Mouse (Mus musculus) E14TG2a.4 (cell line): ENCODE measurements around the gene Cnot10.

ENCODE experiments used
- H3K27me3 ChIP-seq: 2 replicates; pipeline ENCODE4 v1.6.1; 2014; ENCODE audit warnings: low read length, control low read depth; ENCODE audit not compliant: insufficient read depth
- H3K36me3 ChIP-seq: 2 replicates; pipeline ENCODE4 v1.6.1; 2014; ENCODE audit warnings: low read length, control low read depth; ENCODE audit not compliant: insufficient read depth
- H3K4me1 ChIP-seq: replicated peaks from 2 replicates; pipeline ENCODE4 v1.6.1; 2014; ENCODE audit warnings: low read depth, low read length, control low read depth
- H3K4me3 ChIP-seq: replicated peaks from 2 replicates; pipeline ENCODE4 v1.5.1; 2014; ENCODE audit warnings: mild to moderate bottlenecking, low read length
- H3K9me3 ChIP-seq: 2 replicates; pipeline ENCODE4 v1.6.1; 2014; ENCODE audit warnings: low read length, control low read depth
- CTCF ChIP-seq: conservative IDR thresholded peaks from 2 replicates; pipeline ENCODE4 v1.5.1; 2014; ENCODE audit warnings: low read length
- NANOG ChIP-seq: IDR thresholded peaks from 2 replicates; pipeline ENCODE4 v1.6.1; 2014; ENCODE audit warnings: borderline replicate concordance, low read length, mixed read lengths
- POU5F1 ChIP-seq: IDR thresholded peaks from 2 replicates; pipeline ENCODE4 v1.6.1; 2014; ENCODE audit warnings: low read length, borderline replicate concordance

Gene Cnot10

DNA sequence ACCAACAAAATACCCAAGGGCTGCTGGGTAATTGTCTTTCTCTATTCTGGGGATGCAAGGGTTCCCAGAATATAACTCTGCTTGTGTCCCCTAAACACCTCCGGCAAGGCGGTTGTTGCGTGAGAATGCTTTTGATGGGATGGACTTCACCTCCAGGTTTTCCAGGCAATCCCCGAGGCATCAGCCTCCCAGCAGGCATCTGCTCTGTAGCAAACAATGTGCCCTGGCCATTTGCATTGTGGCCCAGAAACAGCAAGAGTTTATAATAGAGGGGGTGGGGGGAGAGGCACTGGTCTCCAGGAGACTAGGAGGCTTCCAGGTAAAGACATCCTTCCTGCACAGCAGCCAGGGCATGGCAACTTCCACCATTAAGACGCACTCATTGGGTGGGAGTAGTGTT lies 90.9 kb downstream of the Cnot10 start:
- no peaks in the 10 kb centered on the region for H3K9me3 ChIP-seq
- peaks cover 100% of the 10 kb centered on the region for H3K4me1 ChIP-seq
- peaks cover 87% of the 10 kb centered on the region for H3K36me3 ChIP-seq
- H3K27me3 ChIP-seq = no peaks in the 10 kb centered on the region
- H3K4me3 ChIP-seq = peak overlapping the region; percentile 92
- TF ChIP-seq CTCF (no peak), POU5F1 (no peak; the same call in 1 of the 2 replicates), NANOG (peak; percentile 82)

DNA sequence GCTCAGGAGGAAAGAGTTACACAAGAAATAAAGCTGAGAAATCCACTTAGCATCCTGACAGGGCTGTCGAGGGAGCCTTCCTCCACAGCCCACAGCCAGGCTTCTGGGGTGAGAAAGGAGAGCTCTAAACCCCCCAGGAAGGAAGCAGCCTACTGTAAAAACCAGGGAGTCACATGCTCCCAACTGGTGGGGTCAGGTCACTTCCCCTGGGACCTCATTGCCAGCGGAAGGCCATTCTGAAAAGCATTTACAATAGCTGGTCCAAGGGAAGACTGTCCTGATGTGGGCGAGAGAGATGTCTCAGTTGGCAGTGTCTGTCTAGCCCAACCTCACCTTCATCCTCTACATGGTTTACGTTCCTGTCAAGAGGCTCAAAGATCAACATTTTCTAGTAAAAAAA lies 91.5 kb downstream of the Cnot10 start:
- TF ChIP-seq NANOG = no peak
- TF ChIP-seq POU5F1 = no peak
- no peak for TF ChIP-seq CTCF
- no peaks in the 10 kb centered on the region for H3K9me3 ChIP-seq
- peaks cover 87% of the 10 kb centered on the region for H3K36me3 ChIP-seq
- H3K27me3 ChIP-seq = no peaks in the 10 kb centered on the region
- peak overlapping the region; percentile 92 for H3K4me3 ChIP-seq
- H3K4me1 ChIP-seq = peaks cover 100% of the 10 kb centered on the region

DNA sequence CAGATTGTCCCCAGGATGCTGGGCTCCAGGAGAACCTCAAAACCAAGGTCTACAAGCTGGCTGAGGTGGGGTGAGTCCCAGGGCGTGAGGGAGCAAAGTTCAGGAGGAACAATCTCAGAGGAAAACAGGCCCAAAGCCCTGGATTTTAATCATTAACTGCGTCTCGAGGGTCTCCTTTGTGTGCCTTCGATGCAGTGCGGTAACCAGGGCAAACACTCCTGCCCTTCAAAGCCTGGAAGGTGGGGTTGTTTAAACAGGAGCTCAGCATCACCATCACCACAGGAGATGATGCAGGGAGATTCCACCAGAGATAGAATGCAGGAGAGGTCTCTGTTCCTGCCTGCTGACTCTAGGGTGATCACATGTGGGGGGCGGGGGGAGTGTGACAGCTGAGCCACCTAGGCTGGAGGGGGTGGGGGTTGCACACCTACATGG lies 92.3 kb downstream of the Cnot10 start:
- H3K27me3 ChIP-seq = no peaks in the 10 kb centered on the region
- no peak for TF ChIP-seq NANOG
- H3K4me1 ChIP-seq = peaks cover 100% of the 10 kb centered on the region

DNA sequence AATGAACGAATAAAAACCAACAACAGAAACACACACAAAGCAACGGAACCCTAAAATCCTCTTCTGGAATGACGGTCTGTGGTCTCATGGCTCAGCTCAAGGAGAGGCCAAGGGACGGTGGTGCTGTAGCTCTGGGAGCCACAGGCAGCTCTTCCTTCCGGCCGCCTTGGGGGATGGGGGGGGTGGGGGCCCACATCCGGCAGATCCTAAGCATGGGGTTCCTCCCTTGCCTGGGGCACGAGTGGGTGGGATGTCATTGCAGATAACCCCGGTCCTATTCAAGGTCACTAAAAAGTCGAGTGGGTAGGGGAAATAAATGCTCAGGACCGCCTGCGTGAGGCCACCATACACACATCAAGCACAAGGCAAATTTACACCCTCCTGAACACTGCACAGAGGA lies 93.2 kb downstream of the Cnot10 start:
- TF ChIP-seq NANOG (no peak), POU5F1 (no peak), CTCF (no peak)
- peaks cover 85% of the 10 kb centered on the region for H3K36me3 ChIP-seq
- H3K27me3 ChIP-seq = no peaks in the 10 kb centered on the region
- no peaks in the 10 kb centered on the region for H3K9me3 ChIP-seq
- H3K4me3 ChIP-seq = peak overlapping the region; percentile 92
- H3K4me1 ChIP-seq = peaks cover 100% of the 10 kb centered on the region

More for the DNA sequence above, 92.3 kb downstream of the Cnot10 start:
- peak overlapping the region; percentile 92 for H3K4me3 ChIP-seq
- no peaks in the 10 kb centered on the region for H3K9me3 ChIP-seq
- H3K36me3 ChIP-seq = peaks cover 87% of the 10 kb centered on the region

DNA sequence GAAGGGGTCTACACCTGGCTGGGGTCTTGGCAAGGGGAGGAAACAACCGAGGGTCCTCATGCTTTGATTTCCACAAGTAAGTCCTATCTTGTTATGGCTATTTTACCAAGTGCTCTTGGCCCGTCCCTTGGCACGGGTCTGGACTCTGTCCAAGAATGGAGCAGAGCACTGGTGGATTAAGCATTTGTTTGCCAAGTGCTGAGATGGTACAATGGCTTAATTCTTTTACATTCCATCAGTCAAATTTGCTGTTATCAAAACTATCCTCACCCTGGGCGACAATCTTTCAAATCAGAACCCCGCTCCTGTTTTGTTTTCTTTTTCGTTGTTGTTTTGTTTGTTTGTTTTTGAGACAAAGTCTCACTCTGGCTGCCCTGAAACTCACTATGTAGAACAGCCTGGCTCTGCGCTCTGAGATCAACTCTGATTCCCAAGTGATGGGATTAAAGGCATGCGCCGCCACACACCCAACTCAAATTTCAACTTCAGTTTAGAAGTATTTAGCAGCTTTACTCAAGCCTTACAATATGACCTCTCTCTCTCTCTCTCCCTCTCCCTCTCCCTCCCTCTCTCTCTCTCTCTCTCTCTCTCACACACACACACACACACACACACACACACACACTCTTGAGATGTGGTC lies 95.1 kb downstream of the Cnot10 start:
- H3K4me3 ChIP-seq = peak overlapping the region; percentile 92
- peaks cover 85% of the 10 kb centered on the region for H3K36me3 ChIP-seq
- peaks cover 100% of the 10 kb centered on the region for H3K4me1 ChIP-seq
- no peak for TF ChIP-seq NANOG
- TF ChIP-seq CTCF = no peak
- TF ChIP-seq POU5F1 = no peak
- no peaks in the 10 kb centered on the region for H3K9me3 ChIP-seq
- no peaks in the 10 kb centered on the region for H3K27me3 ChIP-seq

DNA sequence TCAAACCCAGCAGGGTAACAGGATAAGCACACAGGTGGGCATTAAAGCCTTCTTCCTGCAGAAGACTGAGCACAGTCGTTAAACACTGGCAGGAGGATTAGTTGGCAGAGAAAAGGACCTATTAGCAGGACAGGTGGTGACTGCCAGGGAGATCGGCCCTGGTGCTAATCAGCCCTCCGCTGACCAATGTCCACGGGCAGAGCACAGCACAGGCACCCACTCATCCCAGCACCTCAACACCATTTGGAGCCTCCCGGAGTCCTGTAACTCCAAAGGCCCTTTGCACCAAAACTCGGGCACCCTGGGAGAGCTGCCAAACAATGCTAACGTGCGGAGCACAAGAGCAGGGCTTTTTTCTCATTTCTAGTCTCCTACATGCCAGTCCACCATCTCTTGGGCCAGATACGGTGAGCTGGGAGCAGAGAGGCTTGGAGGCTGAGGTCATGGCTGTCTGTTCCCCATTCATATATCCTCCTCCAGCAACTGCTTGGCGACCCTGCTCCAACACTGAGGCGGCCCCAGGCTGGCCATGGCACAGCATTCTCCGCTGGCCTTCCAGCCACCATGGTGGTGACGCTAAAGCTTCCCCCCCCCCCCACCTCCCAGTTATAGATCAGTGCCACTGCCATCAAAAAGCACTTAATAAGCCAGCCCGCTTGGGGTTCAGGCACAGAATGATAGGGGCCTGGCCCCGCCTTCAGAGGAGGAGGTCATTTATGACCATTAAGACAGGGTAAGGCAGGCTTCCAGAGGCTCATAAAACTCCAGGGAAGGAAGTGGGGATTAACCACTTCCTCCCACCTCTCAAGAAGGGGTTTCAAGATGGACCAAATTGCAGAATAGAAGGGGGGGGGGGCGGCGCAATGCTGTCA lies 95.9 kb downstream of the Cnot10 start:
- peaks cover 100% of the 10 kb centered on the region for H3K4me1 ChIP-seq
- no peaks in the 10 kb centered on the region for H3K9me3 ChIP-seq
- H3K36me3 ChIP-seq = peaks cover 89% of the 10 kb centered on the region
- no peaks in the 10 kb centered on the region for H3K27me3 ChIP-seq
- no peak for TF ChIP-seq POU5F1
- no peak for TF ChIP-seq CTCF
- TF ChIP-seq NANOG = no peak
- peak overlapping the region; percentile 61 for H3K4me3 ChIP-seq

DNA sequence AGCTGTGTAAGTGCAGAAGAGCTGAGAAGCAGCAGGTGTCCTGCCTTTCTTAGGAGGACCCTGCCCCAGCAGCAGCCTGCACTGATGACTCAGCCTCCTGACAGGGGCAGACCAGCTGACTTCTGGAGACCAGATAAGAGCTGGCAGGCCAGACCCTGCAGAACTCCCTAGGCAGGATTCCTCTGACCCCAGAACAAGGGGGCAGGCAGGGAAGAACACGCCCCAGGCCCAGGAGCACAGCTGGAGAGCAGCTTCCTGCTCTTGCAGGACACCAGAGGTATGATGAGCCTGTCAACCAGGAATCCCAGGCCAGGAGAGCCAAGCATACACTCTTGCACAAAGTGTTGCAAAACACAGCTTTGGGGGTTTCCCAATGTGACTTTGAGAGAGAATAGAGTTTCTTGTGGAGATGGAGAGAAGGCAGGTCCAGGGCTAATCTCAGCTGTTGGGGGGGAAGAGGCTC lies 98.7 kb downstream of the Cnot10 start:
- Histone ChIP-seq H3K4me1 (peaks cover 100% of the 10 kb centered on the region), H3K9me3 (no peaks in the 10 kb centered on the region), H3K27me3 (no peaks in the 10 kb centered on the region), H3K4me3 (peak overlapping the region; percentile 39), H3K36me3 (peaks cover 82% of the 10 kb centered on the region)
- TF ChIP-seq CTCF (no peak), POU5F1 (no peak), NANOG (no peak)

DNA sequence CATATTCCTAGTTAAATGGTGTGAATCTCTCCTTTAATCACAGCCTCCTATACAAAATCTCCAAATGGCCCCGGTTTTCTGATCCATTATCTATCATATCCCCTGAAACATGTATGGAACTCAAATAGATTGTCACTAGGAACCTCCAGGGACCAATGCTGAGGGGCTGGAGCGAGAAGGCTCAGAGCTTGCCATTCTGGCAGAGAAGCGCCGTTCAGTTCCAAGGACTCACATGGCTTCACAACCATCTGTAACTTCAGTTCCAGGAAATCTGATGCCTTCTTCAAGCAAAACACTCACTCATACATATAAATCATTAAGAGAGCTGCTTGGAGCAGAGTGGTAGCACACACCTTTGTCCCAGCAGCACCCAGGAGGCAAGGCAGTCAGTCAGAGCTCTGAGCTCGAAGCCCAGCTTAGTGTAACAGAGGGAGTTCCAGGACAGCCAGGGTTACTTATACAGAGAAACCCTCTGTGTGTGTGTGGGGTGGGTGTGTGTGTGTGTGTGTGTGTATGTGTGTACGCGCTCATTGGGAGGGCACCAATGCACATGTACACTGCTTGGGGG lies 100.9 kb downstream of the Cnot10 start:
- Histone ChIP-seq H3K9me3 (no peaks in the 10 kb centered on the region), H3K36me3 (peaks cover 80% of the 10 kb centered on the region), H3K27me3 (no peaks in the 10 kb centered on the region), H3K4me3 (peak overlapping the region; percentile 43), H3K4me1 (peaks cover 100% of the 10 kb centered on the region)
- TF ChIP-seq CTCF = no peak
- TF ChIP-seq NANOG = no peak
- no peak for TF ChIP-seq POU5F1
